Mouse (Mus musculus) retina, postnatal 1 day (tissue): ENCODE measurements around the gene Dusp16.
A peak's percentile ranks its signal among the peaks of the same experiment; 100 is the strongest.

Source experiments
- DNase-seq: peaks from one replicate; pipeline ENCODE4 v3.0.0-alpha.2; 2012

Gene Dusp16

DNA sequence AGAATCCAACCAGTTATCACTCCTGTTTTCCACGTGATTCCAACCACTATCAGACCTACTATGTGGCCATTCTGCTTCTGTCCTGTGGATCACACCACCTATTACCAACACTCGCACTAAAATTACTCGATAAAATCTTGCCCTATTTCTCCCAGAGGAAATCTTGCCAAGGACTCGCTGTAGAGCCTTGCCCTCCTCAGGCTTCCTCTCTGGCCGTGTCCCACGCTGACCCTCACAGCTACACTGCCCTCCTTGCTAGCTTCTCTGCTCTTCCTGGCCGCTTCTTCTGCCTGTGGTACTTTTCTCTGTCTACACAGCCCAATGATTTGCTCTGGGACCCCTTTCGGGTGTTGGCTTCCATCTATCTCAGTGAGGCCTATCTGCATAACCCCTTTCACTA lies 59.6 kb downstream of the Dusp16 start:
- DNase-seq, result no peak

DNA sequence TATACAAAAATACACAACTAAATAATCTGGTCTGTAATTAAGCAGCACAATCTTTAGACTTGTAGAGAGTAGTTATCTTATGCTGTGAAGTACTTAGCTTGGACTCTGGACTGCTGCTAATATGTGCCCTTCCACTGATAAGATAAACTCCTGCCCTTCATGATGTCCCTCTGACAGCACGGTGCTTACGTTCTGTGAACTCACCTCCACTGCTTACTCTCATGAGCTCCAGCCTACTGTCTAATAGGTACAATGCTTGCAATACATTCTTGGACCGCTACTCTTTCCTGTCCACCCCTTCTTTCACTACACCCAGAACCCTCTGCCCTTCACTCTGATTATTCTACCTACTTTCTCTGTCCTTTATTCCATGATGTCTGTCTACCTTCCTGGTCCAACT lies 61.4 kb downstream of the Dusp16 start:
- DNase-seq, result no peak

DNA sequence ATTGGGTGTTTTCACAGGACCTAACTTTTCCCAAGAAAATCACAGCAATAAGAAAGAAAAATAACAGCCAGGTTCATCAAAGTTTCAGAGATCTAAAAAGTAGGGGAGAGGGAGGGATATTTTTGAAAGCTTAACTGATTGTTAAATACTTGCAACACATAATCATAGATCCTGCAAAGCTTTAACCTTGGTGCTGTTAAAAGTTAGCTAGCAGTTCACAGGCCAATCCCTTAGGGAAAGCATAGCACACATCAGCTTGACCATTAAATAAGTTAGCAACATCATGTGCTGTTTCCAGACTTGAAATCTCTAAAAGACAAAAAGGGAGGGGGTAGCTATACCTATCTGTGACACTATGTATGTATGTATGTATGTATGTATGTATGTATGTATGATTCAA lies 67.0 kb downstream of the Dusp16 start:
- no peak for DNase-seq

DNA sequence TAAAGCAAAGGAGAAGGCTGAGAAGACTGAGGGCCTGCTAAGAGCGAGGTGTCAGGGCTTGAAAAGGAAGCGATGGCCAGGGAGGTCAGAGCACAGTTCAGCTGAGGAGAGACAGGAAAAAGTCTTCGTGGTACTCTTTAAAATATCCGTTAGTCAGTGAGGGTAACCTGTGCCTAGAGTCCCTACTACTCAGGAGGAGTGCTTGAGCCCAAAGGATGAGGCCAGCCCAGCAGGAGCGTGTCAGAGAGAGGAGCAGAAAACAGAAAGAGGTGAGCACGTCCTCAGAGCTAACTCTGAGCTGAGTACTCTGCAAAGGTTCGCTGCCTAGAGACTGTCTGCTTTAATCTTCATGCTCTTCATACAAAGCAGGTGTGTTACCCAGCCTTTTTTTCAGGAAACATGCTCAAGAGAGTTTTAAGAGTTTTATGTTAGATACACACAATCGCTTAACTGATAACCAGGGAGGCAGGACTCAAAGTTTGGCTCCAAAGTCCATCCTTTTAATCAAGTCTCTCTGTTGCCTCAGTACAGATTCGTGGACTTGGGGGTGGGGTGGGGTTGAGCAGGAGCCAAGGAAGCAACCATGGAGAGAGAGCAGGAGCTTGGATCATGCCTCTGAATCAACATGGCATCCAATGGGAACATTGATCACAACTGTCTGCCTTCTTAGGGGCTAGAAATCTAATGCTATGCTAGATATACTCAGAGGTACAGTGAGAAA lies 68.4 kb downstream of the Dusp16 start:
- no peak for DNase-seq

DNA sequence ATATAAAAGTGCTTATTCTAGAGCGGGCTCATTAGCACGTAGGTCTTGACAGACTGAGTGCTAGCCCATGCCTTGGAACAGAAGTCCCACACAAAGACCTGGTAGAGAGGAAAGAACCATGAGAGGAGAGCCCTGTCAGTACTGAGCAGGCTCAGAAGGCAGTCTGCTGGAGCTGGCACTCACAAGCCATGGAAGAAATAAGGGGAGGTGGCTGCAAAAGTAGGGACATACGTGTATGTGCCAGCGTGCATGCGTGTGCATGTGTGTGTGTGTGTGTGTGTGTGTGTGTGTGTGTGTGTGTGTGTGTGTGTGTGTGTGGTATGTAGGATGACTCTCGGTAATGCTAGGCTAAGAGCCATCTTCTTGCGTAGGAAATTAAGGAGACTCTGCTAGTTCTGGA lies 69.1 kb downstream of the Dusp16 start:
- DNase-seq, result no peak

DNA sequence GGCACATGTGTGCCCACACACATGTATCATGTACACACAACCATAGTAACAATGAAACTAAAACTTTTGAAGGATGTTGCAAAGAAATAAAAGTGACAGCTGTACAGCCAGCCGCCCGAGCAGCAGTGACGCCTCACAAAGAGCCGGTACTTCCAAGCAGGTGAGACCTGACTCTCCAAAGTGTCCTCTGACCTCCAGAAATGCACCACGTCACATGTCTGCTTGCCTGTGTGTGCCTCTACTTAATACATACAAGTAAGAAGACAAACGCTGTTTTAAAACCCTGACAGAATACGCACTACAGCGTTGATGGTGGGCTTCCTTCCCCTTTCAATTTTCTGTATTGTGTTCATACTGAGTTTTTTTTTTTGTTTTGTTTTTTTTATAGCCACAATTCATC lies 69.5 kb downstream of the Dusp16 start:
- DNase-seq, result no peak

DNA sequence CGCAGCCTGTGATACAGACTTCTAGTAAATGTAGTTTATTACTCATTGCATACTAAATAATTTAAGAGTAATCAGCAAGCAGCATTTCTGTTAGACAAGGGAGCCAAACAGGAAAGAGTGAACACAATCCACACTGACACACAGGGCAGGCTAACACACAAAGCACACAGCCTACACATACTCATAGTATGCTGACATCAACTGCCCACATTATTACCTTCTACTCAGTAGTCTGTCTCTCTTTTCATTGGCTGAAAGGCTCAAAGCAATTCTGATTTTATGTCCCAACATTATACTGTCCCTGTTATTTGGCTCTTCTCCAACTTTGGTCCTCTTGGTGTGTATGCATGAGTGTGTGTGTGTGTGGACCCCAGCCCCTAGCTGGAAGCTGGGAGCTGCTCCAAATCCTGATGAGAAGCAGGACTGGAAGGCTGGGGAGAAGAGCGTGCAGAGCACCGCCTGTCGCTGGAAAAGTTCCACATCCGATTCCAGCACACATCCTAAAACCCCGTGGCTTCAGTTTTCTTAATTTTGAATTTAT lies 70.6 kb downstream of the Dusp16 start:
- no peak for DNase-seq

DNA sequence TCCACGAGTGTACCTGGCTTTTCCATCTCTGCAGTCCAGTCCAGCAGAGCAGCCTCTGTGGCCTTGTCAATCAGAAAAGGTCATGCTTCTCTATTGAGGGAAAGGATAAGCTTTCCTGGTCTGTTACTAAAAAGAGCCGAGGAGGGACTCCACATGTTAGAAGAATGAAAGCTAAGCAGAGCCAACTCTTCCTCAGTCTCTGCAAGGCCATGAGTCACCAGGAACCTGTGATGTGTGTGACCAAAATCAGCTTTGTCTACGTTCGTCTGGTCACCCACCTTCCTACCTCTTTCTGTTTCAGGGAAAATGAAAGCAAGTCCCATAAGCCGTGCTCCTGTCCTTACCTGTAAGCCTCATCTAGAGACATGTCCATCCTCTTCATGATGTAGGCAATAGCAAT lies 72.3 kb downstream of the Dusp16 start:
- no peak for DNase-seq

DNA sequence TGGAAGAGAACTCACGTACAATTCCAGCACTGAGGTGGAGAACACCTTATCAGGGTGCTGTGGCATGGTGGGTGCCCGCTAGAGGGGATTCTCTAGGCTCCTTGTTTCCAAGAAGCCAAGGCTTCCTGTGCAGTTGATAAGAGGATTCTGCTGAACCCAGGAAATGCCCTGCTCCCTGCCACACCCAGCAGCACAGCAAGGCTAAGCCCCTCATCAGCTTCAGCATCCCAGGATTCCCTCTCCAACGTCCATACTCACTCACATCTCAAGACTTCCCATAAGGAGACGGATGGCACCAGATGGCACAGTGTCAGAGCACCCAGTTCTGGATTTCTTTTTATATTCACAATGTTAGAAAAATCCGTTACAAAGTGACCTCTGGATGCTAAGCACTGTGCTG lies 73.3 kb downstream of the Dusp16 start:
- no peak for DNase-seq

DNA sequence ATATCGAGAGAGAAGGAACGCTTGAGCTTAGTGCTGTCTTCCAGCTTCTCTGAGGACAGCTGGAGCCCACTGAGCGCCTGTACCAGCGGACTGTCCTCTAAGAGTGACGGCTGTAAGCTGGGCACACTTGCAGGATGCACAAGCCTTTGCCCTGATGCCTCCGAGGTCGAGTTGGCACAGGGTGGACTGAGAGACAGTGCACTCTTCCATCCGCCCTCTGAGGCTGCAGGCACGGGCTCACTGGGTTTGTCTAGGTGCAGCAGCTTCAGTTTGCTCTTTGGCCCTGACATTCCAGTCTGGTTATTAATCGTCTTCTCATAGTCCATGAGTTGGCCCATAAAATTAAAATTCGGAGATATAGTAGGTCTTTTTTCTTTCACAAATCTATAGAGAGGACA lies 73.8 kb downstream of the Dusp16 start:
- no peak for DNase-seq

DNA sequence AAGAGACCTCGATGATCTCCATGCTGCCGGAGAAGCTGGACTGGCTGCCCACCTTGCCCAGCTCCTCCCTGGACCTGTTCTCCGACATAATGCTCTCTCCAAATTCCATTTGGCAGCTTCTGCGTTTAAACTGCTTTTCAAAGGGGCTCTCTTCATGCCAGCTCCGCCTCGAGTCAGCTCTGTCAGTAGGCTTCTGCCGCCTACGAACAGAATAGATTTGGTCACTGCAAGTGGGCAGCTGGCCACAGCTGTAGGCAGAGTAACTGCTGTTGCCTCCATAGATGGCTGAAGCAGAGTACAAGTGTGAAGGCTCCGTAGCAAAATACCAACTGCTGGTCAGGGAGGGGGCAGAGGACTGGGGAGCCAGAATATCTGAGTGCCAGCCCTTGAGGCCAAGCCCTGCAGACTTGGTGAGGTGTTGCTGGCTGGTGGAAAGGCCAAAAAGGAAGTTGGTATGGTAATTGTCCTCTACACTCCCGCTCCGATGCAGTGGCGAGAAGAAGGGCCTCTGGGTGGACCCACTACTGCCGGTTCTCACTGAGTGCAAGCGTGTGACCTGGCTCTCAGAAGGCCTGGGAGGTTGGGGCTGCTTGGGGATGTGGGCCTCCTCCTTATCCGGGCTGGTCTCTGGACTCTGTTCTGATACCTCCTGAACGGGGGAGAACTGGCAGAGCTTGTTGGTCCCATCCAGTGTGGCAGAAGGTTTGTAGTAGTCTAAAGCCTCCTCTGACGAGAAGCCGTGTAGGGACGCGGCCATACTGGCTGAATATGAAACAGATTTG lies 74.3 kb downstream of the Dusp16 start:
- DNase-seq, result no peak

DNA sequence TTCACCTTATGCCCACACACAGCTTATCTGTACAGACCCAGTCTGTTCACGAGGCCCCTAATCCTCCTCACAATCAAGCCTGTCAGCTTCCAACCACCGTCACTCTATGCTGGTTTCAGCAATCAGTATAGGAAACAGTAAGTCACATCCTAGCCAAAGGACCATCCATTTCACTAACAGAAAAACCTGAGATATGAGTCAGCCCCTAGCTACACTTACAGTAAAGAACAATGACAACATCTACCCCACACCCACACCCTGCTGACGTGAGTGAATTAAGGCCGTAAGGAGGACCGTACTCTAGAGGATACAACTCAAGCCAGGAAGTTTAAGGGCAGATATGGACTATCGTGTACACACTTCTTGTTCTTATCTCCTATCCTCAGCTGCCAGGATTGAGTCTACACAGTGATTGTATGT lies 76.2 kb downstream of the Dusp16 start:
- DNase-seq, result no peak

DNA sequence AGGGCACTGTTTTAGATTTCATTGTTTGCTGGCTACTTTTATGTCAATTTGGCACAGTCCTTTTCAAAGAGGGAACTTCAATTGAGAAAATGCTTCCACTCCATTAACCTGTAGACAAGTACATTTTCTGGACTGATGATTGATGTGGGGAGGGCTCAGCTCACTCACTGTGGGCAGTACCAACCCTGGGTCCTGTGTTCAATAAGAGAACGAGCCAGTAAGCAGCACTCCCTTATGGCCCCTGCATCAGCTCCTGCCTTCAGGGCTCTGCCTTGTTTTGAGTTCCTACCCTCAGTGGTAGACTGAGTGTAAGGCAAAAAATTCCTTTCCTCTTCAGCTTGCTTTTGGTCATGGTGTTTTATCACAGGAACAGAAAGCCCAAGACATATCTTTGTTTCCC lies 78.5 kb downstream of the Dusp16 start:
- no peak for DNase-seq

DNA sequence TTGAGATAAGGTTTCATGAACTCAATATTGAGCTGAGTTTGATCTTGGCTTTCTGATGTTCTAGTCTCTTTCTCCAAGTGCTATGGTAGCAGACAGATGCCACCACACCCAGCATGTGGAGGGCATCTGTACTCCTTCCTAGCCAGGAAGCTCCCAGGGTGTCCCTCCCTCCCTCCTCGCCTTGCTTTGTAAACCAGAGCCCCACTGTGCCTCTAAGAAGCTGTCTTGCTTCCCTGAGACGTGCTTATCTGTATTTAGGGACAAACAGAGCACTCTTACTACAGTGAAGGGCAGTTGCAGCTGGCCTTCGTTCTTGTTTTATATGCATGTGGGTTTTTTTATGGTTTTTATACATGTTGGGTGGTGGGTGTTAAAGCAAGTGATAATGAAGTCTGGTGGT lies 79.1 kb downstream of the Dusp16 start:
- DNase-seq, result no peak

DNA sequence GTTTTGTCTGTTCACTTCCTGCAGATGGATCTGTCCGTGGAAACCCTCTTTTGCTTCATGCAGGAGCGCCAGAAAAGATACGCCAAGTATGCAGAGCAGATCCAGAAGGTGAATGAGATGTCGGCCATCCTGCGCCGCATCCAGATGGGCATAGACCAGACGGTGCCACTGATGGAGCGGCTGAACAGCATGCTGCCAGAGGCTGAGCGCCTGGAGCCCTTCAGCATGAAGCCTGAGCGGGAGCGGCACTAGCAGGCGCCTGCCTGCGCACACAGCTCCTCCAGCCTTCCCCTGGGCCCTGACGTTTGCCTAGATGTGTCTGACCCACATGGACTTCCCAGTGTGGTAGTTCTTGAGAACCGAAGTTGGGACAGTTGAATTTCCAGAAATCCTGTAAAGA lies 82.4 kb downstream of the Dusp16 start:
- DNase-seq, result no peak

DNA sequence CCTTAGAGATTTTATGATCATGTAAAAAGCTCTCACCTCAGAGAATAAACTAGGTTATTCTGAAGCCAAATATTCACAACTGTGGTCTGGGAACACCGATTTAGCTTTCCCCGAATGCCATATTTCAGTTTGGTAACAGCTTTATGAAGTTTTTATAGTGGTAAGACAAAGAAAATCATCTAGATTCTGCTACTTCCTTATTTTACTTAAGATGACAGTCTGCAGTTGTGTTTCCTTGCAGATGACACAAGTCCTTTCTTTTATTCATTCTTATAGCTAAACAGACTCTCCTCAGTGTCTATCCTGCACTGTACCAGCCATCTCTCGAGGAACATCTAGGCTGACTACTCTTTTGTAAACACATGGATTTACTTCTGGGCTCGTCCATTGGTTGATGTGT lies 86.0 kb downstream of the Dusp16 start:
- DNase-seq, result no peak

DNA sequence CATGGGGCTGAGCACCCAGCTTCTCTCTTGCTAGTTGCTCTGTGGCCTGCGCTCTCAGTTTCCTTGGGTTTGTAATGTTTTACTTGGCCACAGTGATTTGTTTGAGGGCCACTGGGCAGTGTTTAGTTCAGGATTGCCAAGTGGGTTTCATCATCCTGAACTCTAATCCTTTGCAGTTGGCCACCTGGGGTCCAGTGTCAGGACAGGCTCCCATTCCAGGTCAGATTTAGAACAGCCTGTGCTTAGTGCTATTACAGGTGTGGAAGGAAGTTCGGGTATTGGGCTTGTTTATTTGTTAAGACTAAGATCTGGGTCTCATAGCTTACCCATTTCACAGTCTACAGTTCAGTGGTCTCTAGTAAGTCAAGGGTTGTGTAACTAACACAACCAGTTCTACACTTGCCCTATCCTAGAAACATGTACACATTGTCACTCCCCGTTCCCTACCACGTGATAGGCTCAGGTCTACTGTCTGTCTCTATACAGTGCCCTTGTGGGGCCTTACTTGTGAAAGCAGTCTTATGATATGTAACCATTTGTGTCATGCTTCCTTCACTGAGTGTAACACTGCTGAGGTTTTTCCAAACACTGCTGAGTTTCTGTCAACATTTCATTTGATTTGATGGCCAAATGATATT lies 89.3 kb downstream of the Dusp16 start:
- DNase-seq, result no peak

DNA sequence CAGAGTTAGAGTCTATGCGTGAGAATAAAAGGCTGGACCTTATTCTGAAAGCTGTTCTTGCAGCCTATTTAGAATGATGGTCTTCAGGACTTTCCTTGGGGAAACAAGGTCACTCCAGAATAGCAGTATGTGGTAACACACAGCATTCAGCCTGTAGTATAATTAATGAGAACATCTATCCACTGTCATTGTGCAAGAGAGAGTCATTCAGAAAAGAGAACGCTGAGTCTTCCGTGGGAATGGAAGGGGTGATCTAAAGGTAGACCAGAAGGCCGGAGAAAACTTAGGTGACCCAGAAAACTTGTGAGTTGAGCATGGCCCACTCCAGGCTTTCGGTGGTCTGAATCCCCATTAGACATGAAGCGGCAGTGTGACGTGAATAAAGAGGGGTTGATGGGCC lies 90.2 kb downstream of the Dusp16 start:
- DNase-seq, result no peak

DNA sequence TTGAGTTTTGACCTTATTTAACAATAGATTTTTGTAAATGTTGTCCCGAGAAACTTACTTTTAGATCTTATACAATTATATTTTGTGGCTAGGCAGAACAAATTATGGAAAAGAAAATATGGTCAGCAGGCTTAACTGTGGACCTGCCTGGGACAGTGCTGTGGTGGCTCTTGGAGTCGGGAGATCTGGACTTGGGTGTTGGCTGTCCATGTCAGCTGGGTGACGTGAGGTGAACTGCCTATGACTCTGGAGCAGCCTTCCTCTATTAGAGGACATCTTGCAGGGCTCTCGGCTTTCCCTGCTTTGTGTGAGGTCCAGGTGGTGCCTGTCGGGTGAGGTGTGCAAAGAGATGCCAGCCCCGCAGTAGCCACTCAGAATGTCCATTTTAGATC lies 91.2 kb downstream of the Dusp16 start:
- no peak for DNase-seq

DNA sequence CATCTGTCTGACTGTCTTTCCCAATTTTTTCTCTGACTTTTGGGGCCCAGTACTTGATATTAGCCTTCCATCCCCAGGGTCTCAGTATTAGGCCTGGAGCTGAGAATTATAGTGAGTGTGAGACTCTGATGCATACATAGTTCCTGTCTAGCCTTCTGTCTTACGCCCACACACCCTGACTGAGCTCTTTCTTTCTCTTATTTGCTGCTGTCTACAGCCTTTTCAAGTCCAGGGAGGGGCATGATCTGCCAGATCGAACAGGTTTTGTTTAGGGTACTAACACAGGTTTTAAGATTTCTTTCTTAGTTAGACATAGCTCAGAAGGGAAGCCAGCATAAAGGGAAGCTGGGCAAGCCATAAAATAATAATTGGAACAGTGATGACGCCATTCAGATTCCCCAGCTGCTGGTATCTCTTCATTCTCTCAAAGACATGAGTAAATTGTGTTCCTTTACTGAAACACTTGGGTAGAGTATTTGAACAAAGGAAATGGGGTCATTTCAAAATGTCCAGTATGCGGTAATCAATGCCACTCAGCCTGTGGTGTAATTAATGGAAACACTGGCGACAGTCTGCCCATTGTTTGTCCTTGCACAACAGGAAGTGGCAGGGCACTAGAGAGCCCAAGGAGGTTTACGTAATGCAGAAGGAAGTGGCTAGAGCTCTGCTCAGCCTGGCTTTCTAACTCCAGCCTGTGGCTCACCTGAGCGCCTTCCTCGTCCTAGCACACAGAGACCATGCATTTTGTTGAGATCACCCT lies 91.8 kb downstream of the Dusp16 start:
- DNase-seq, result peak; percentile 94

DNA sequence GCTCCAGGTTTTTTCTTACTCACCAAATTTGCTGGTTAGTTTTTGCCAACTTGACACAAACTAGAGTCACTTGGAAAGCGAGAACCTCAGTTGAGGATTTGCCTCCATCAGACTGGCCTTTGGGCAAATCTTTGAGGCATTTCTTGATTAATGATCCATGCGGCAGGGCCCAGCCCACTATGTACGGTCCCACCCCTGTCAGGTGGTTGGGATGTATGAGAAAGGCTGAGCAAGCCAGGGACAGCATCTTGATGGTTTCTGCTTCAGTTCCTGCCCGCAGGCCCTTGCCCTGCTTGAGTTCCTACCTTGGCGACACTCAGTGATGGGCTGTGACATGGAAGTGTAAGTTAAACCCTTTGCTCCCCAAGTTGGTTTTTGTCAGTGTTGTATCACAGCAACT lies 94.2 kb downstream of the Dusp16 start:
- DNase-seq, result no peak

DNA sequence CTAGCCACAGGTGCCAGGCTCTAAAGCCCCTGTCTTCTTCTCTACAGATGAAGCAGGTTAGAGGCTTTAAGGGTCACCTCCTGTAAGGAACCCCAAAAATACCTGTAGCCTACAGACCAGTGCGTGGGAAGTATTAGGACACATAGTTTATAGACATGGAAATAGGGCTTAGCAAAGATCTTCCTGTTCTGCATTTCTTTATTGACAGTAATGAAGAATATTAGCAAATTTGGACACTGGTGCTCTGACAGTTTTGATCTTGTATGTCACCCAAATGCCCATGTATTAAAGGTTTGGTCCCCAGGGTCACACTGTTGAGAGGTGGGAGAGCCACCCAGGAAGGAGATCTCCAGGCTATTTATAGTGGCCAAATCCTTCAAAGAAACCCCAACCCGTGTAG lies 95.9 kb downstream of the Dusp16 start:
- no peak for DNase-seq

DNA sequence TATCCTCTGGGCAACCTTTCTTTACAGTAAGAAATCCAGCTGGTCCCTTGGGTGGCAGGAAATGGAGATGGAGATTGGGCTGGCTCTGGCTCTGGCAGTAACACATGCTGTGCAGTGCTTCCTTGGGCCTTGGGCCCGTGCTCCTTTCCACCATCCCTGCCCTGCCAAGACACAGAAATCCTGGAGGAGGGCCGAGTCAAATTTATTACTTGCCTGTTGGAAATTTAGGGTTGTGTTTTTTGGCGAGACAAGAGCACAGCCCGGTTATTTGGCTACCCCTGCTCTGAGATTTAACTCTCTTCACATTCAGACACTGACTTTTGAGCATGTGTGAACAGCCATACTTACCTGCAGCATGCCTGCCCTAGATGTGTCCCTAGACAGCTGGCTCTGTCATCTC lies 96.3 kb downstream of the Dusp16 start:
- no peak for DNase-seq
